Mouse (Mus musculus) fat pad, adult 2 months (tissue): ENCODE results near the gene Tdgf1.

Experiments used
- DNase-seq: peaks from one replicate; pipeline ENCODE4 v3.0.0-alpha.2; 2011; ENCODE audit warnings: low read depth, low spot score; ENCODE audit errors: extremely low read depth

The Tdgf1 gene

GRCm38 (mm10) chr9:110953550-110954461 lies 7.8 kb upstream of the Tdgf1 start:
- DNase-seq: no peak

- DNase-seq: no peak
These were observed 7.1 kb upstream of the Tdgf1 start for GRCm38 (mm10) chr9:110952931-110953549.

DNA sequence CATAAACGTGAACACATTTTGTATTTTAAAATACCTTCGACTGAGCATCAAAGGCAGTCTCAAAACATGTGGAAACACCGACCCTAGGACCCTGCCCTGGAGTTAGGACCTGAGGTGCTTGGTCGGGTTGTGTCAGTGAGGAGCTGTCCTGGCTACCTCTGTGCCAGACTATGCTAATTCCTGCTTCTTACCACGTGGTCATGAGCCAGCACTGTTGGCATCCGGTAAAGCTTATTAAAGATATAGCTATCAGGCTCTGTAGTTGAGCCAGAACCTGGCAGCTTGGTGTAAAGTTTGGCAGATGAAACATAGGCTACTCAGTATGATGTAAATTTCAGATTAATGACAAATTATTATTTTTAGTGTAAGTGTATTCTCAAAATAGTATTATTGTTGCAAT lies 6.4 kb upstream of the Tdgf1 start:
- no peak for DNase-seq

DNA sequence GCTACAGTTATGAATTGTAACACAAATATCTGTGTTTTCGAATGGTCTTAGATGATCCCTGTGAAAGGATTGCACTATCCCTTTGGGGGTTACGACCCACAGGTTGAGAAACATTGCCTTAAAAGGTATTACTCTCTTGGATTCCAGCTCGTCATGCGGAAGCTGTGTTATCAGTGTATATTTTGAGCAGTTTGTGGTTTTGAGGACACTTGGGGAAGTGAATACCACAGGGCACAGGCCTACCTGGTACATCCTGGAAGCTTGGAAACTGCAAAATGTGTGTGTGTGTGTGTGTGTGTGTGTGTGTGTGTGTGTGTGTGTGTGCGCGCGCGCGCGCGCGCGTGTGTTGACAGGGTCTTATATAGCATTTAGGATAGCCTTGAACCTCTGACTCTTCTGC lies 5.9 kb upstream of the Tdgf1 start:
- DNase-seq: no peak

DNA sequence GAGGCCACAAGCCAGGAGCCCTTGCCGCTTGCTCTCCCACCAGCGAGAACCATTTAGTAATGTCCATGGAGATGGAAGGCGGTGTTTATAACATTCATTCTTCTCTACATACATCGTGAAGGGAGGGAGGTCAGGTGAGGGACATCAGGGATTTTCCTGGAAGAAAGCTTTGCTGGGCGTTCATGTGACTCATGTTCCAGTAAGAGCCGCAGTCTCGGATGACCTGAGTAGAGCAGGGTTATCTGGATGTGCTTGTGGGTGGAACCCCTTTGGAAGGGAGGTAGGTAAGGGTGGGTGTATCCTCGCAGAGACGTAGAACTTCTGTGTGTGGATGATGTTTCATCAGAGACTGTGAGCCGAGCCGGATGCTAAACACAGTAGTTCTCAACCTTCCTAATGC lies 5.4 kb upstream of the Tdgf1 start, which contains the start of gene Lrrc2:
TSS of gene Lrrc2 (plus strand) at position 149 of the 400 bp plus-strand sequence.
- no peak for DNase-seq

- DNase-seq: no peak
These were observed 4.2 kb upstream of the Tdgf1 start for GRCm38 (mm10) chr9:110950109-110950508.

GRCm38 (mm10) chr9:110948813-110949310 lies 2.9 kb upstream of the Tdgf1 start:
- DNase-seq: no peak

GRCm38 (mm10) chr9:110947900-110948299 lies 1.9 kb upstream of the Tdgf1 start:
- DNase-seq: no peak

- no peak for DNase-seq
These were observed 1.3 kb upstream of the Tdgf1 start for GRCm38 (mm10) chr9:110947261-110947661.

DNA sequence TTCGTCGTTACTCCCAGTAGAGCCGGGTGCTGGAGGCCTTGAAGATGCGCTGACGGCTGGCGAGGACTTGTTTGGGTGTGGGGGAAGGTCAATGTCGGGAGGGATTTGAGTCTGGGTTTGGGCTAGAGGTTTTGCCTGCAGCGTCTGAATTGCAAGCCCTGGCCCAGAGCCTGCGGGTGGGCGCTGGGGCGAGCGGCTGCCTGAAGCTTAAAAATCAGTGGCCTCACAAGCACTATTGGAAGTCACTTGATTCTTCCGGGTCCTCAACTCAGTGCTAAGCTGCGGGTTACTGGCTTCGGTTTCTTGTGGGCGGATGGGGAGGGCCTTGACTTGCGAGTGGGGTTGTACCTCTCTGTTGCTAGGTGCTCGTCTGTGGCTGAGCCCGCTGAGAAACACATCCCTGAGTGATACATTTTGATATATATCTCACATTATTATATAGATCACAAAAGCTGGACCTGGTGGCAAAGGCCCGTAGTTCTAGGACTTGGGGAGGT lies 638 bp upstream of the Tdgf1 start:
- no peak for DNase-seq

DNA sequence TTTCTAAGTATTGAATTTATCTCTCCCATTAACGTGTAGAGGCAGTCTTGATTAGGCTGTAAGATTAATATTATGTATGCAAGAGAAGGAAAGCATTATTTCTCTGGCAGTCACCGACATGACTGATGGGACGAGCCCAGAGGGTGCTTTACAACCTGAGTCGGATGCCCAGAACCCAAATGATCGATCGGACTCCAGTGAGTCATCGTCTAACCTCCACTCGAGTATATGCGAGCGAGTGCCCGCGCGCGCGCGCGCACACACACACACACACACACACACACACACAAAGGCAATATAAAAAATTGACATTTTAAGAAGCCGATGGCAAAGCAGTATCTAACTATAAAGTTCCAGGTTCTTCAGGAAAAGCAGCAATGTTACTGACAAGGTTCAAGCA lies 615 bp downstream of the Tdgf1 start:
- DNase-seq: no peak

DNA sequence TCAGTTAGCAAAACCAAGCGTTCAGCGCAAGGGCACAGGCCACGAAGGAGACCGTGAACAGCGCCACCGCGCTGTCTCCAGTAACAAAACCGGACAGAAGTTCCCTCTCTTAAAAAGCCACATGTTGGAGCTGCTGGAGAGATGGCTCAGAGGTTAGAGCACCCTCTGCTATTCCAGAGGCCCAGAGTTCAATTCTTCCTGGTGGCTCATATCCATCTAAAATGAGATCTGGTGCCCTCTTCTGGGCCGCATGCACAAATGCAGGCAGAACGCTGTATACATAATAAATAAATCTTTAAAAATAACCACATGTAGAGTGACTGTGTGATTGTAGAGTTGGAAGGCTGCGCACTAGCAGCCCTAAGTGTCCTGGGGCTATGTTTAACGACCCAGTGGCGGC lies 1.7 kb downstream of the Tdgf1 start:
- DNase-seq: no peak

- DNase-seq: no peak
These were observed 8.2 kb downstream of the Tdgf1 start for GRCm38 (mm10) chr9:110937506-110938490.

GRCm38 (mm10) chr9:110935941-110936340 lies 10.0 kb downstream of the Tdgf1 start:
- DNase-seq: no peak

DNA sequence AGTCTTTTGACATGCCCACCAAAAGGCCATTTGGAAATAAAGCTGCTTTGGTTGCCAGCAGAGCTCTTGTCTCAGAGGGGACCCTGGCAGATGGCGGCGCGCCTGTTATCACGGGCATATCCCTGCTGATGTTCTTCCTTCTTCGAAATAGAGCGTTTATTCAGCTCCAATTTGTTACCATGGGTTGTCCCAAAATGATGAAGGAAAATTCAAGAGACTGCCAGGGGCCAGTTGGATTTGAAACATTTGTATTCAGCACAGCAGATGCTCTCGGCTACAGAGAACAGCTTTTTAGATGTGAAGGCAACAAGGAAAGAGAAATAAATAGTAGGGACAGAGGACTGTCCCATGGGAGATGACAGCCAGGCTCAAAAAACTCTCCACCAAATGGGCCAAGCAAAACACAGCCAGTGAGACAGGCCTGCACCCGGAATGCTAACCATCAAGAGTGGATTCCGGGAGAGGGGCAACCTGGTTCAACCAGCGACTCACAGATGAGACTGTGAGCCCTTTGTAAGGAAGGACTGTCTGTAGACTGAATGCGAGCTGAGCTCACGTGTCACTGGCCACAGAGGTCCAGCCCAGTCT lies 12.0 kb downstream of the Tdgf1 start:
- no peak for DNase-seq

DNA sequence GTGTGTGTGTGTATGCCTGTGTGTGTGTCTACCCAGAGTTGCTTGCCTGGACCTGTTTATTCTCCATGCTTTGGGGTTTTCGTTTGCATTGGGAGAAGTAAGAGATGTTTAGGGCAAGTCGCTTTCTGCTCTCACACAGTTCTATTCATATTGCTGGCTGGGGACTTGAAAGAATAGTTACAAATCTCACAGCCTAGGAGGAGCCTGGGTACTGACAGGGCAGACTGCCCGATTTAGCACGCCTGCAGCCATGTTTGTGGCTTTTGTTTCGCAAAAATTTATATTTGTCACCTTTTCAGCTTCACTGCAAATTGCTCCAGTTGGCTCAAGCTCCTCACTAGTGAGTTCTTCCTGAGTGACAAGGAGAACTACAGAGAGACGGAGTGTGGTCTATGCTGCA lies 14.4 kb downstream of the Tdgf1 start:
- peak; percentile 23 for DNase-seq

GRCm38 (mm10) chr9:110922759-110923158 lies 23.2 kb downstream of the Tdgf1 start:
- no peak for DNase-seq

DNA sequence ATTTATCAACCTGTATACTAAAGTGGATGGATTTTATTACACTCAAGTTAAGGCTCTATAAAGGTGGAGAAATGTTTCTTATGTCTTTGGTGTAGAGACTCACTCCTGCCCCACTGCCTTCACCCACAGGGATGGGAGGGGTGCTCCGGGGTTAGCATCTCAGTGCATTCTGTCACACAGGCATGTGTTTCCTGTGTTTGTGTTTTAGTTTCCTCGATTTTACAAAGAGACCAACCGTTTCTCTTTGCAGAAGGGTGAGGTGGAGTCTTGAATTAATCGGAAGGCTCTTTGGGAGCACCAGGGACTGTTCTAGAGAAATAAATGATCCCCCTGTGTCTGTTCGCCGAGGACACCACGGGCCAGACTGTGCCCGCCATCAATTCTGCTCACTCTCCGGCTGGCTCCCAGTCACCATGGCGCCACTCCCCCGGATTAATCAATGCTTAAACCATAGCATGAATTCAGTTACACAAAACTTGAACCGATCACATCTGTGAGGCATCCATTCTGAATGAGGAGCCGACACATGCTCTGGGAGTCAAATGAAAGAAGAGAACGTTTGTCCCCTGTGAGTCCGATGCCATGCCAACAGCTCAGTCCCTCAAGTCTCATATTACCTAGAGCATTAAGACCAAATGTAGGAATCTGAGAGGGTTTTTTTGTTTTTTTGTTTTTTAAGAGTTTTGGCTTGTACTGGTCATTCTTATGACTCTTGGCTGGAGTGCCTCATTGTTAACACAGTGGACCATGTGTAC lies 25.1 kb downstream of the Tdgf1 start:
- no peak for DNase-seq

GRCm38 (mm10) chr9:110916786-110917185 lies 29.2 kb downstream of the Tdgf1 start, which contains the start of gene Fam240a:
Fam240a (minus strand) TSS chr9:110916861.
- DNase-seq: no peak

DNA sequence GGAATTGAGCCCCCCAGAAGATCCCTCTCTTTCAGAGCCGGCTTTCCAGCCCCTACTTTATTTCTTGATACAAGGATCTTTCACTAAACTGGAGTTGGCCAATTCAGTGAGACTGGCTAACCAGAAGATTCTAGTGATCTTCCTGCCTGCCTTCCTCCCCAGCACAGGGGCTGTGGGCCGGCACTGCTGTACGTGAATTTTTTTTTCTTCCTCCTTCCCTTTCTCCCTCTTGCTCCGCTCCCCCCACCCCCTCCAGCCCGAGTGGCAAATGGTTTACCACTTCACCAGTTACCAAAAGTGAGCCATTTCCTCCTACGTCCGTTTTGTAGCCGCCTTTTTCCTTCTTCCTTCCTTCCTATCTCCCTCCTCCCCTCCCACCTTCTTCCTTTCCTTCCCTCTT lies 30.5 kb downstream of the Tdgf1 start:
- DNase-seq: no peak
